Mouse (Mus musculus): ENCODE measurements around the gene Pde3b. TPM values are rescaled to one million over a fixed set of nuclear protein-coding genes. Genes with fewer than 3 reads are reported as not detected.

Pde3b gene
- polyA plus RNA-seq, 1 experiment from 2014 or later: 5.1 TPM

DNA sequence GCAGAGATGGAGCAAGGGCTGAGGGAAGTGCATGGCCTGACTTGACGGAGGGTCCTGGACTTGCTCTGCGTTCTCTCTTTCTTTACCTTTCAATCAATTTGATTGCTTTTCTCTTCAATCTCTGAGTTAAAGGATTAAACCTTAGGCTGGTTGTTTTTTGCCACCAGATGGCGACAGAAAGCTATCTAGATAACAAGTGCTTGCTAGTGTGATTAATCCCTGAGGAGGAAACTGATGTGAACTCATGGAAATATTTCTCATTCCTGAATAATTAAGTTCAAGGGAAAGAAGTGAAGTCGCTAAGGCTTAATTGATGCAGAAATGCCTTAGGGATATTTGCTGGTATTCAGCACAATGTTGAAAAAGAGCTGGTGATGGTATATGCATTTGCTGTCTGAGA lies 165.3 kb downstream of the Pde3b start:
- no peaks in the 10 kb centered on the region for H3K9me3 ChIP-seq
- H3K27me3 ChIP-seq: no peaks in the 10 kb centered on the region
- no peaks in the 10 kb centered on the region for H3K36me3 ChIP-seq
- no peak overlapping the region for H3K9ac ChIP-seq (replicated peaks)
- no peak overlapping the region for H3K4me2 ChIP-seq (replicated peaks)
- 4% methylated on average over 4 of the region's 4 CpGs for WGBS
- no peaks in the 10 kb centered on the region for H3K4me1 ChIP-seq
- no peak overlapping the region for H3K4me3 ChIP-seq
- no peak overlapping the region for H3K27ac ChIP-seq (replicated peaks)
- ATAC-seq (replicated peaks): no peak

DNA sequence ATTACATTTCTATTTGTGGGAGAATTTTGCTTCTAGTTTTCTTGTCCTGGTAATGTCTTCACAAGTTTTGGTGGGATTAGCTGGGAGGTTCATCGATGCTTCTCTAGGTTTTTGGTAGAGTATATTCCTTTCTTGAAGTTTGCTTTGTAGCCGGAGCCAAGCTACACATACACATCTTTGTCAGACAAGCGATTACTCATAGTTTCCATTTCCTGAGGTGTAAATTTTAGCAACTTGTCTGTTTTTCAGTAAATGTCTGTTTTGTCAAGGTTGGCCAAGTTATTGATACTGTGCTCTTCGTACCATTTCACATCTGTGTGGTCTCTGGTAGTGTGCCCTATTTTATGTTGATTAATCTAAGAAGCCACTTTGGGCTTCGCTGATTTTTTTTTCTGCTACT lies 166.1 kb downstream of the Pde3b start:
- no peak overlapping the region for H3K4me3 ChIP-seq
- H3K9me3 ChIP-seq: no peaks in the 10 kb centered on the region

DNA sequence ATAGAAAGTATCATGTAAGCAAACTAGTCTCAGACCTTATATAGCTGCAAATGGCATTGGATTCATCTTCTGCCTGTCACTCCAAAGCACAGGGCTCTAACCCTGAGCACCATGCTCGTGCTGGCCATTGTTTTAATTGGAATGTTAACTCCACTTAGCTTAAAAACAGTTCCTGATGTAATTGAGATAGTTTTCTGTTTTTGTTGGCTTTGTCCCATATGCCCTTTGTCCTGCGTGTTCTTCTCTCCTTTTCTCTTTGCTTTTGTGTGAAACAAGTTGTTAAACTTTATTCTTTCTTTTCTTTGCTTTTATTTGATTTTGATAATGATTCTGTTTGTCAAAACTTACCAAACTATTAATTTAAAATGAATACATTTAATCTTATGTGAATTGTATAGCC lies 167.4 kb downstream of the Pde3b start:
- Histone ChIP-seq H3K4me2 (replicated peaks) (no peak overlapping the region), H3K4me1 (no peaks in the 10 kb centered on the region), H3K9ac (replicated peaks) (no peak overlapping the region), H3K27me3 (no peaks in the 10 kb centered on the region), H3K9me3 (no peaks in the 10 kb centered on the region), H3K36me3 (no peaks in the 10 kb centered on the region), H3K27ac (replicated peaks) (no peak overlapping the region), H3K4me3 (no peak overlapping the region)
- 28% methylated on average over 2 of the region's 2 CpGs for WGBS
- no peak for ATAC-seq (replicated peaks)

More for the DNA sequence above, 166.1 kb downstream of the Pde3b start:
- no peak overlapping the region for H3K9ac ChIP-seq (replicated peaks)
- no peak overlapping the region for H3K4me2 ChIP-seq (replicated peaks)
- H3K4me1 ChIP-seq: no peaks in the 10 kb centered on the region
- H3K27me3 ChIP-seq: no peaks in the 10 kb centered on the region
- no peaks in the 10 kb centered on the region for H3K36me3 ChIP-seq
- no peak for ATAC-seq (replicated peaks)
- no peak overlapping the region for H3K27ac ChIP-seq (replicated peaks)
- 90% methylated on average over 5 of the region's 5 CpGs for WGBS

Other genes starting within 250 kb of the Pde3b start
- gene Copb1, start 160.6 kb upstream of the Pde3b start, polyA plus RNA-seq (2015; fragmentation: Nextera tagmentation; extraction: Ambion mirVana): 90.0 and 91.4 TPM in 2 replicates
- 389 and 404 TPM in 2 replicates for gene Psma1, start 139.2 kb upstream of the Pde3b start, polyA plus RNA-seq (2015; fragmentation: Nextera tagmentation; extraction: Ambion mirVana)
- gene Cyp2r1, start 147.7 kb downstream of the Pde3b start, polyA plus RNA-seq (2015; fragmentation: Nextera tagmentation; extraction: Ambion mirVana): 1.1 TPM in 2 replicates
- gene Calca, start 221.1 kb downstream of the Pde3b start, polyA plus RNA-seq (2015; fragmentation: Nextera tagmentation; extraction: Ambion mirVana): 0.45 and 0.76 TPM in 2 replicates